Mouse (Mus musculus) left cerebral cortex, adult 2 months (tissue): Measurements from ENCODE around the gene Acp2. TPM values are rescaled to one million over a fixed set of nuclear protein-coding genes. Genes with fewer than 3 reads are reported as not detected.
A peak's percentile ranks its signal among the peaks of the same experiment; 100 is the strongest.

Experiments used
- DNase-seq, 2 experiments: peaks; one replicate each; pipeline ENCODE4 v3.0.0; 2021 to 2022; ENCODE audit warnings: low spot score in 2 of 2, mixed read lengths in 1 of 2; ENCODE audit errors: extremely low spot score in 1 of 2
- H3K27ac ChIP-seq: fragments of 200-600 bp; 2 replicates; pipeline ENCODE4 v1.8.1; 2022
- H3K4me3 ChIP-seq: fragments of 200-600 bp; 2 replicates; pipeline ENCODE4 v1.8.1; 2022
- CTCF ChIP-seq: fragments of 200-600 bp; IDR thresholded peaks from 2 replicates; pipeline ENCODE4 v1.8.1; 2022; ENCODE audit warnings: antibody characterized with exemption, mild to moderate bottlenecking, moderate library complexity
- intact Hi-C: fragments of 180-260 bp; cut with DNase I; formaldehyde crosslinking; loops from one replicate; pipeline ENCODE4 v1.15.1; 2025
- total RNA-seq, 2 experiments: library from RNA; stranded (reverse); gene quantifications; 2 replicates each; pipeline ENCODE4 v1.2.3; 2021

Gene Acp2
- total RNA-seq, 2 experiments from 2014 or later = 42.4 to 44.5 TPM

GRCm38 (mm10) chr2:91176234-91176633 lies 26.5 kb upstream of the Acp2 start:
- intact Hi-C loops = no loop called here
- H3K27ac ChIP-seq = no peak overlapping the region
- no peak for DNase-seq
- no peak overlapping the region for H3K4me3 ChIP-seq
- no peak for TF ChIP-seq CTCF

- H3K27ac ChIP-seq = no peak overlapping the region
- no peak for DNase-seq
- H3K4me3 ChIP-seq = peak overlapping the region; percentile 98
- intact Hi-C loops = loop anchor here (5.0 kb wide), 1 partner anchor 63 kb away; the partner anchor contains the start of gene Mybpc3
- no peak for TF ChIP-seq CTCF
Measured at GRCm38 (mm10) chr2:91179825-91180224, 22.9 kb upstream of the Acp2 start.

- no peak for TF ChIP-seq CTCF
- intact Hi-C loops = loop anchor here (5.0 kb wide), 1 partner anchor 63 kb away; the partner anchor contains the start of gene Mybpc3
- H3K27ac ChIP-seq = peak overlapping the region; percentile 97
- DNase-seq = no peak
- H3K4me3 ChIP-seq = peak overlapping the region; percentile 98
Measured at GRCm38 (mm10) chr2:91180706-91181105, 22.0 kb upstream of the Acp2 start.

GRCm38 (mm10) chr2:91182016-91182404 lies 20.7 kb upstream of the Acp2 start:
- no peak for TF ChIP-seq CTCF
- intact Hi-C loops = loop anchor here (1.0 to 5.0 kb wide), 4 partner anchors 20 to 75 kb away; partner anchors contain the start of genes Acp2, Ddb2, Mybpc3 and Nr1h3
- Histone ChIP-seq H3K4me3 (peak overlapping the region; percentile 98), H3K27ac (peak overlapping the region; percentile 97)
- no peak for DNase-seq

GRCm38 (mm10) chr2:91182405-91183147 lies 20.1 kb upstream of the Acp2 start:
- TF ChIP-seq CTCF = no peak
- intact Hi-C loops = loop anchor here (1.0 to 5.0 kb wide), 4 partner anchors 20 to 74 kb away; partner anchors contain the start of genes Acp2, Ddb2, Mybpc3 and Nr1h3
- Histone ChIP-seq H3K27ac (peak overlapping the region; percentile 97), H3K4me3 (peak overlapping the region; percentile 98)
- peak; percentile 90 for DNase-seq

GRCm38 (mm10) chr2:91183148-91183513 lies 19.6 kb upstream of the Acp2 start:
- peak overlapping the region; percentile 98 for H3K4me3 ChIP-seq
- TF ChIP-seq CTCF = no peak
- peak overlapping the region; percentile 97 for H3K27ac ChIP-seq
- peak; percentile 95 to 96 for DNase-seq
- intact Hi-C loops = loop anchor here (2.0 to 5.0 kb wide), 3 partner anchors 54 to 74 kb away; partner anchors contain the start of genes Ddb2 and Mybpc3

- Histone ChIP-seq H3K4me3 (peak within 1 kb of the TSS; percentile 98), H3K27ac (peak within 1 kb of the TSS; percentile 97)
- intact Hi-C loops = loop anchor here (2.0 to 5.0 kb wide), 3 partner anchors 53 to 73 kb away; partner anchors contain the start of genes Ddb2 and Mybpc3
- DNase-seq = no peak
- TF ChIP-seq CTCF = no peak
Measured at GRCm38 (mm10) chr2:91183711-91184405, 18.8 kb upstream of the Acp2 start, which contains the start of gene Madd. Gene Madd, minus strand, starts transcription at chr2:91183837.

GRCm38 (mm10) chr2:91186208-91186607 lies 16.5 kb upstream of the Acp2 start:
- Histone ChIP-seq H3K27ac (no peak overlapping the region), H3K4me3 (no peak overlapping the region)
- intact Hi-C loops = no loop called here
- no peak for DNase-seq
- TF ChIP-seq CTCF = no peak

- Histone ChIP-seq H3K4me3 (no peak overlapping the region), H3K27ac (peak overlapping the region; percentile 55; the same call in 1 of the 2 replicates)
- TF ChIP-seq CTCF = no peak
- intact Hi-C loops = no loop called here
- DNase-seq = no peak
Measured at GRCm38 (mm10) chr2:91187431-91187830, 15.3 kb upstream of the Acp2 start.

- intact Hi-C loops = no loop called here
- DNase-seq = no peak
- Histone ChIP-seq H3K4me3 (no peak overlapping the region), H3K27ac (no peak overlapping the region)
- no peak for TF ChIP-seq CTCF
Measured at GRCm38 (mm10) chr2:91190501-91190900, 12.2 kb upstream of the Acp2 start.

- Histone ChIP-seq H3K4me3 (peak overlapping the region; percentile 35), H3K27ac (peak overlapping the region; percentile 45)
- peak; percentile 63 for TF ChIP-seq CTCF
- intact Hi-C loops = no loop called here
- DNase-seq = peak in 1 of 2 experiments; percentile 38
Measured at GRCm38 (mm10) chr2:91194624-91195332, 7.9 kb upstream of the Acp2 start.
